Mouse (Mus musculus) midbrain, embryonic 13.5 days (tissue): ENCODE measurements around the gene Pla2g12b. TPM values are rescaled to one million over a fixed set of nuclear protein-coding genes. Genes with fewer than 3 reads are reported as not detected.

Experiments
- polyA plus RNA-seq: library from polyadenylated mRNA; unstranded; fragments of >200 nt; fragmentation: Nextera tagmentation; extraction: Ambion mirVana; gene quantifications from 2 replicates; pipeline ENCODE4 v1.2.1, GENCODE M21; 2015

Gene Pla2g12b
- polyA plus RNA-seq, 1 experiment from 2014 or later: not detected

Other genes starting within 250 kb of the Pla2g12b start
- 17.5 and 18.1 TPM in 2 replicates for gene Sept10, start 181.8 kb upstream of the Pla2g12b start, polyA plus RNA-seq
- gene Sowahc, start 181.7 kb upstream of the Pla2g12b start, polyA plus RNA-seq: 14.7 and 16.1 TPM in 2 replicates
- gene P4ha1, start 80.4 kb upstream of the Pla2g12b start, polyA plus RNA-seq: 23.1 and 27.4 TPM in 2 replicates
- 1.8 TPM in 1 of 2 replicates, not detected in the other for gene Gm10273, start 8.0 kb upstream of the Pla2g12b start, polyA plus RNA-seq
- 0.16 TPM in 1 of 2 replicates, not detected in the other for gene Oit3, start 38.1 kb downstream of the Pla2g12b start, polyA plus RNA-seq
- not detected in 2 replicates for gene Gm10322, start 212.4 kb downstream of the Pla2g12b start, polyA plus RNA-seq
- 18.3 and 19.5 TPM in 2 replicates for gene Mcu, start 213.0 kb downstream of the Pla2g12b start, polyA plus RNA-seq